Mouse (Mus musculus): Measurements from ENCODE around the gene Dguok. TPM values are rescaled to one million over a fixed set of nuclear protein-coding genes. Genes with fewer than 3 reads are reported as not detected.

The Dguok gene
- polyA plus RNA-seq, 1 experiment from 2014 or later, result 67.5 TPM

Other genes starting within 250 kb of the Dguok start
- 59.7 and 59.9 TPM in 2 replicates for gene Mthfd2, start 181.1 kb downstream of the Dguok start, polyA plus RNA-seq (2014; fragmentation: Nextera tagmentation; extraction: Ambion mirVana)
- gene Mob1a, start 181.0 kb downstream of the Dguok start, polyA plus RNA-seq (2014; fragmentation: Nextera tagmentation; extraction: Ambion mirVana), result 69.7 and 78.6 TPM in 2 replicates
- 143 and 157 TPM in 2 replicates for gene Bola3, start 157.8 kb downstream of the Dguok start, polyA plus RNA-seq (2014; fragmentation: Nextera tagmentation; extraction: Ambion mirVana)
- gene Tet3, start 47.9 kb downstream of the Dguok start, polyA plus RNA-seq (2014; fragmentation: Nextera tagmentation; extraction: Ambion mirVana), result 32.5 and 35.8 TPM in 2 replicates
- gene Actg2, start 29.3 kb upstream of the Dguok start, polyA plus RNA-seq (2014; fragmentation: Nextera tagmentation; extraction: Ambion mirVana), result 0.76 and 0.87 TPM in 2 replicates
- 18.4 and 19.1 TPM in 2 replicates for gene Stambp, start 65.8 kb upstream of the Dguok start, polyA plus RNA-seq (2014; fragmentation: Nextera tagmentation; extraction: Ambion mirVana)
- gene Clec4f, start 149.2 kb upstream of the Dguok start, polyA plus RNA-seq (2014; fragmentation: Nextera tagmentation; extraction: Ambion mirVana), result not detected in 2 replicates
- gene Cd207, start 170.9 kb upstream of the Dguok start, polyA plus RNA-seq (2014; fragmentation: Nextera tagmentation; extraction: Ambion mirVana), result not detected in 2 replicates
- 1.5 and 2.7 TPM in 2 replicates for gene Vax2, start 204.3 kb upstream of the Dguok start, polyA plus RNA-seq (2014; fragmentation: Nextera tagmentation; extraction: Ambion mirVana)
- 0.27 TPM in 1 of 2 replicates, not detected in the other for gene Atp6v1b1, start 236.0 kb upstream of the Dguok start, polyA plus RNA-seq (2014; fragmentation: Nextera tagmentation; extraction: Ambion mirVana)